Mouse (Mus musculus): ENCODE measurements around the gene Topaz1.
"Not testable (repeated sequence)": the region's sequence is repeated elsewhere in the genome, so short reads cannot be mapped to it uniquely, and the experiment has no call there.

Gene Topaz1

DNA sequence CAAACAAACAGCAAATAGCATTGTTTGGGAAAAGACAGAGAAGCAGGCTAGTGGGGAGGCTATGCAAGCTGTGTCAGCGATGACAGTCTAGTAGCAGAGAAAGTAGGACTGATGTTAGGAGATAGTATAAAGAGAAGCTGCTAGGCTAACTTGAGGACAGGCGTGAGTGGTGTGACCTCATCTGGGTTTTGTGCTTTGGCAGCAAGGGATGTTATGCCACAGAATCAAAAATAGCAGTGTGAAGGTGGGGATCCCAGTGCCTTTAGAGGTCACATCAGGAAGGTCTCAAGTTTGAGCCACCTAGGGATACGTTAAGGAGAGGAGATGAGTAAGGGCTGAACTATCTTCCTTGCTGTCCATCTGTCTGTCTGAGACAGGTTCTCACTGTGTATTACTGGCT is 63.1 kb downstream of the Topaz1 start:
- DNase-seq (ENCODE audit: low read depth, low spot score) = no peak

DNA sequence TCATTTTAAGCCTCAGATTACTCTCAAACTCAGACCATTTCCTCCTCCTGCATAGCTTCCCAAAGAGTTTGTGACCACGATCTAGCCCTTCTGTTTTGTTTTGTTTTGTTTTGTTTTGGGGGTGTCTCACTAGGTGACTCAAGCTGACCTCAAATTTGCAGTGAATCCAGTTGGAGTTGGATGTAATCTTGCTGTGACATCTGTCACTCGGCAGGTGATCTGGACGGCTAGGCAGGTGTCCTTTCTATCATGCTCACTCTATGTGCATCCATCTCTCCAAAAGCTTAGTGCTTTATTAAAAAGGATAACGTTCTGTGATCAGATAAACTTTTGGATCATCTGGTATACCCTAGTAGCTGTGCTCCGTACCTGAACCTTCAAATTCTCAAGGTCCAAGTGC is 65.2 kb downstream of the Topaz1 start:
- no peak for DNase-seq (ENCODE audit: low read depth, low spot score)

DNA sequence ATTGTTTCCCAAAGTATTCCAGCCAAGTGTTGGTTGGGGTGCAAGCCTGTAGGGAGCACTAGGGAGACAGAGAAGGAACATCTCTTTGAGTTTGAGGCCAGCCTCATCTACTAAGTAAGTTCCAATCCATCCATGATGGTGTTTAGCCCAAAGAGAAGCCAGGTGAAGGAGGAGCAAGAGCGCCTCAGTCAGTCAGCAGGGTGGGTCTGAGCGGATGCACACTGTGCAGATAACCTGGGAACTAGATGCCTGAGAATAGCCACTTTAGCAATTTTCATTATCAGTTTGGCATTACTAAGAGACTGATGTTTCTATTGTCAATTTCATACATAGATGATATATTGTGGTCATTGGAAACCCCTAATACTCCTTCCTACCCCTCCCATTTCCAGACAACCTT is 67.6 kb downstream of the Topaz1 start:
- DNase-seq (ENCODE audit: low read depth, low spot score) = no peak

DNA sequence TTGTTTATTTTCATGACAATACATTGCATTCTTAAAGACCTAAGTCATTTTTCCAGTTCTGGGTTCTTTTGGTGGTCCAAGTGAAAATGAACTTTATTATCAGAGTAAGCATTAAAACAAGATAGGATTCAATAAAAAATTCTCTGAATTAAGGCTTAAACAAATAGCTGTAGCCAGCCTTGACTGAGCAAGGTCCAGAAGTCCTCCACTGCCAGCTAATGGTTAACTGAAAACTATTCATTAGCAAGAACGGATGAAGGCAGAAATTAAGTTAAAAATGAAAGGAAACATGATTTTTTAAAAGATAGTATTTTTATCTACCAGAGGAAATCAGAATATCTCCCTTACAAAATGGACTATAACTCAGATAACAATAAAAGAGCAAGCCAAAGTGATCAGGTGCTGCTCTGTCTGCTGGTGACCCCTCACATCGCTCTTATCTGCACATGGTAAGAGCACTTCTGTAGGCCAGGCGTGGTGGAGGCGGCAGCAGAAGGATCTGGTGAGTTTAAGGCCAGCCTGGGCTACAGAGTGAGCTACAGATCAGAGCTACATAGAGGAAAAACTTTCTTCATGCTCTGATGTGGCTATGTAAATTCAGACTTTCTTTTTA is 68.2 kb downstream of the Topaz1 start:
- no peak for DNase-seq (ENCODE audit: low read depth, low spot score)

DNA sequence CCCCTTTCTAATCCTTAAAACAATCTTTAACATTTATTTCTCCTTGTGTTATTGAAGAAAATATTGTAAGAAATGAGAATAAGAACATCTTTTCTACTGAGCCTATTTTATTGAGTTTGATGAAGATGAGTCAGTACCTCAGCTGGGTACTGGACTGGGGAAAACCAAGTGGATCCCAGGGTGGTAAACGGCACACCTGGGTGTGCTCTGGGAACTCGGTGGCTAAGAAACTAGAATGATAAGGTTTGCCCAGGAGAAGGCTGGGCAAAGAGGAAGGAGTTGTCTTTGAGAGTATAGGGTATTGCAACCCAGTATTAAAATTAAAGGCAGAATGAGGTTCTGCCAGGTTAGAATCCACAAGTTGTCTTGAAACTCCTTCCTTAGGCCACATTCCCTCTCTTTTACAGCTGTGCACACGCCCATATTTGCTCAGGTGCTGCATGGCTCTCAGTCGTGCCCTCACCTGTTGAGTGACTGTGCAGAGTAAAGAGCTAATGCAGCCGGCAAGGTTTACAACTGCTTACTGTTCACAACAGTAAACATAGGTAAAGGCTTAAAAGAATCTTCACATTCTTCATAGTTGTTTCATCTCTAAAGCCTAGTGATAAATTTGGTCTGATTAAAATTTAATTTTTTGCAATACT is 76.3 kb downstream of the Topaz1 start:
- no peak for DNase-seq (ENCODE audit: low read depth, low spot score)

DNA sequence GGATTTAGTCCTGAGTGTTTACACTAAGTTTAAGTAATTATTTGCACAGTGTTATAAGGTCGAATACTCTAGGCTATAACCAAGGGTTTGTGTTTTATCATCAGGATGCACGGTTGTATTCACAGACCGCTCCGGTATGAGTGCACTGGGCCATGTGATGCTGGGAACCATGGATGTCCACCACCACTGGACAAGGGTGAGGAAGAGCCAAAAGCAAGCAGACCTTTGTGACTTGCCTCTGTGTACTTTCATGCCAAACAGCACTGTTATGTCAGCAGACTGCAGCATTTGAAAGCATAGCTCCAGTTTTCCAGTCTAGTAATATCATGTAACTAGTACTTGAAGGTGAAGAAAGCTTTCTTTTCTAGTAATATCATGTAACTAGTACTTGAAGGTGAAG is 79.6 kb downstream of the Topaz1 start:
- DNase-seq (ENCODE audit: low read depth, low spot score) = no peak

DNA sequence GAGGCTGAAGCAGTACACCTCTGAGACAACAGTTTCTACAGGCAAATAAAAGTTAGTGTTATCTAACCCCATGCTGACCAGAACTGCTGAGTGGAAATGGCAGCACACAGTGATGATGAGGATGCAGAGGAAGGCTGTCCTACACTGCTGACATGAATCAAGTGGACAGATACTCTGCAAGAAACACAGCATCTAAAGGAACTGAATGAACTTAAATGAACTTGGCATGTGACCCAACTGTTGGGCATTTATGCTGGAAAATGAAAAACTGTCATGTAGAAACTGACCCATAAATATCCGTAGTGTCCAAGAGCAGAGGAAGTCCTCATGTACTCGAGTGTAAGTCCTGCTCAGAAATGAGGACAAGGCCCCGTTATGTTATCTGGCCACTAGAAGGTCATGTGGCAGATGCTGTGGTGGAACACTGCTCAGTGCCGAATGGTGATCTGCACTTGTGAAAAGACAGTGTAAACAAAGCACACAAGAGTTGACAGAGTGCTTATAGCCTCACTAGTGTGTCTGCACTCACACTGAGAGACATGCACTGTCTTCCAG is 82.8 kb downstream of the Topaz1 start:
- DNase-seq (ENCODE audit: low read depth, low spot score) = no peak

DNA sequence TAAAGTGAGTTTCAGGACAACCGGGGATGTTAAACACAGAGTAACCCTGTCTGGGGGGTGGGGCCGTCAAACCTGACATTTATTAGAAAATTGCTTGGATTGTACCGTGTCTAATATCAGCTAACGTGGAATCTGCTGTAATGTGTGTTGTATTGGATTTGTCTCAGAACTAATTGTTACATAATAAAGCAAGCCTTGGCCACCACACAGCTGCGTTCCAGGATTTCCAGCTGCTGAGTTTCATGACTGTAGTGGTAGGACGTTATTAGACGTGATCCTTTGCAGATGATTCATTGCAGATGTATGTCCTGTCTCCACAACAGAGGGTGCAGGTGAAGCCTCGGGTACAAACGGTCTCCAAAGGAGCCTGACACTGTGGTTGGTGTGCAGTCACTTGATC is 89.0 kb downstream of the Topaz1 start:
- no peak for DNase-seq (ENCODE audit: low read depth, low spot score)

DNA sequence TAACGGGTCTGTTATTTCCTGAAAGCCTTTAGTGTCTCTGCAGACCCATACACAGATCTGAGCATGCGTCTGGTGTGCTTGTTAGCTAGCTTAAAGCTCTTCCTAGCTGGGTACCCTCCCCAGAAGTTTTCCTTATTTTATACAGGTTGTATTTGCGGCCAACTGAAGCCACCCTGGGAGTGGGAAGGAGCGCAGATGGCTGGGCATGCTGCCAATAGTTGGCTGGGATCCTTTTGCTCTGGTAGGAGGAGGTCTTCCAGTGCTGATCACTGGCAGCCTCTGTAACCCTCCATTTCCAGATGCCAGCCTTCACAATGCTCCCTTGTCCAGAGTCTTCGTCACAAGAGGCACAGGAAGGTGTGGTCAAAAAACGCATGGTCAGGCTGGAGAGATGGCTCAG is 89.6 kb downstream of the Topaz1 start:
- no peak for DNase-seq (ENCODE audit: low read depth, low spot score)

DNA sequence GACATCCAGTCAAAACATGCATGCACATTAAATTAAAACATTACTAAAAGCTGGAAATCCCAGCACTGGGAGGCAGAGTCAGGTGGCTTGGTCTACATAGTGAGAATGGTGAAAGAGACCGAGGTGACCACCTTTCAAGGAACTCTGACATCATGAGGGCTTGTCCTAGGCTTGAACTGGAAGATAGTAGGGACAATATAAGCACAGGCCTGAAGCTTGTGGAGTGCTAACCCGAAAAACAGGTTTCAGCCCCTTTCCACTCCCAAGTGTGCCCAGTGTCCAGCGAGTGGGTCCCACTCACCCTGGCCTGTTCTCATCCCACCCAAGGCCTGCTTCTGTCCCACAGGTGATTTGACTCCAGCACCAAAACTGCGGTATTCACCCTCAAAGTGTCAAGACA is 90.1 kb downstream of the Topaz1 start:
- no peak for DNase-seq (ENCODE audit: low read depth, low spot score)

DNA sequence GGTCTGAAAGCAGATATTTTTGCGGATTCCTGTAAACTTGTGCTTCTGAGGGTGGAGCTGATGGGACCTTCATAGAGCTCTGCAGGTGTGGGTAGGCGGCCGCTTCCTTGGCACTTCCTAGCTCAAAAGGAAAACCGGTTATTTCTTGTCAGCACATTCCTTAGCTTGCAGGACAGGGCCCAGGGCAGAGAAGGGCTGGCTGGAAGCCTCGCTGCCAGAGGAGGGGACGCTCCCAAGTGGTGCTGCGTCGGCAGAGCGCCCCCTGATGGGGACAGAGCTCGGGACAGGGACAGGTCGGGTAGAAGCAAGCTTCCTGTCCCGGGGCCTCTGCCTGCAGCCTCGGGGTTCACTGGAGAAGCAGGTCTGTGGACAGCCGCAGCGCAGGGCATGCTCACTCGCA is 90.5 kb downstream of the Topaz1 start:
- no peak for DNase-seq (ENCODE audit: low read depth, low spot score)

DNA sequence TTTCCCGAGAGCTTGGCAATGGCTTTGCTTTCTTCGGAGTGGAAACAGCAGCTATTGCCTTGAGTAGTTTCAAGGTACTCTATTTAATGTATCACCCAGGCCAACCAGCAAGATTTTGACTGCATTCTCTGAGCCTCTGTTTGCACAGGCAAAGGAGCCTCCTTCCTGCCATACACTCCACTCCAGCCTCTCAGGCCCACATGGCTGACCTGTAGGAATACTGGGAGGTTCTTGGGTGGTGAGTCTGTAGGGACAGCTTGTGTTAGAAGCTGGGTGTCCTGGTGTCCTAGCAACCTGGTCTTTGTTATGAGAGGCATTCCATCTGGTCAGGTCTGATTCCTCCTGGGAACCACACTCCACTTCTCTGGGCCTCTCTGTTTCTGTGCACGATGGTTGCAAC is 96.6 kb downstream of the Topaz1 start, which contains the start of gene Gm35549:
TSS of gene Gm35549 (minus strand) at position 276 of the 400 bp plus-strand sequence.
- no peak for DNase-seq (ENCODE audit: low read depth, low spot score)

DNA sequence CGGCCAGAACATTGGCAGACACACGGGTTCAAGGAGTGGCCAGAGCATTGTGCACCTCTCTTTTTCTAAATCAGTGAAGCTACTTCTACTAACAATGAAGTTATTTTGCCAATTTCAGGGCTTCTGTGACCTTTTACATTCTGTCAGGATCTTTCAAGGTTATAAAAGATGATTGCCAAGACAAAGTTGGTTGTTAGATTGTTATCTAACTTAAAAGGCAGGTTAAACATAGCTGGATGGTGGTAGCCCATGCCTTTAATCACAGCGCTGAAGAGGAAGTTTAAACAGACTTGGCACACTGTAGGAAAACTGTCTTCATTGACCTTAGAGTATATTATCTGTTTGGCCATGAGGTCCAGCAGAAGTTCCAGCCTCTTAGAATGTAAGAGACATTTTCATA is 98.5 kb downstream of the Topaz1 start:
- no peak for DNase-seq (ENCODE audit: low read depth, low spot score)

DNA sequence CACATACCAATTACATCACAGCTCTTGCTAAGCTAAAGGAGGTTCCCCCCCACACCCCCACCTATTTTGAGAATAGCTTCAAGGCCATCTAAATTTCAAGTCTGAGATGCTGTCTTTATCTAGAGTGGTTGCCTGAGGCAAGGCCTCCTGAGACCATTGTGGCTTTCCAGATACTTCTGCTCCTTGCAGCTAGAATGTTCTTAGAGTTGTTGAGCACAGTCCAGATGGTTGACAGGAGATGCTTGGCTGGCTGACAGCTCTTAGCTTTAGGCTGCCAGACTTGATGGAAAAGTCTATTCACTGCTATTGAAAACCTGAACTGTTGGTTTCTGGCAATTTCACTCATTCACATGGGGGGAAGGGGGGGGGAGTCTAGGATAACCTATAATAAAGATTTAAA is 99.0 kb downstream of the Topaz1 start:
- DNase-seq (ENCODE audit: low read depth, low spot score) = no peak

DNA sequence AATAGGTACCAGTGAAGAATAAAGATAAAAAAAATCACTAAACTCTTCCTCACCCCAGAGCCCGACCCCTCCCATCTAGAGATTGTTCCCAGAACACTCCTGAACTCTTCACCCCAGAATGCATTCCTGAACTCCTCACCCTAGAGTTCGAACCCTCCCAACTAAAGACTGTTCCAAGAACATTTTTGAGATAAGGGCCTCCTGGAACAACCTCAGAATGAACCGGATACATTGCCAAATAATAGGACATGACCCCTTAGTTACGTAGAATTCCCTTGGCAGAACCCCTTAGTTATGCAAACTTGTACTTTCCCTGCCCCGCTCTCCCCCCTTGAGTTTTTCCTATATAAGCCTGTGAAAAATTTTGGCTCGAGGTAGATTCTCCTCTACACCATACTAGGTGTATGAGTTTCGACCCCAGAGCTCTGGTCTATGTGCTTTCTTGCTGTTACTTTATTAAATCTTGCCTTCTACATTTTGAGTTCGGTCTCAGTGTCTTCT is 100.7 kb downstream of the Topaz1 start:
- DNase-seq (ENCODE audit: low read depth, low spot score) = not testable (repeated sequence)

Data from CD4-positive helper T cell, adult 2 months (primary cell).